Mouse (Mus musculus) ovary, adult 10 weeks (tissue): ENCODE measurements around the gene Sox5. TPM values are rescaled to one million over a fixed set of nuclear protein-coding genes. Genes with fewer than 3 reads are reported as not detected.

Source experiments
- polyA plus RNA-seq: library from polyadenylated mRNA; stranded (reverse); fragments of 350-450 nt; fragmentation: Illumina TruSeq; extraction: RNeasy Lipid Tissue Mini Kit (QIAGEN cat#74804); gene quantifications from one replicate; pipeline ENCODE4 v1.2.3, GENCODE M21; 2014

Gene Sox5
- polyA plus RNA-seq = 38.5 TPM

GRCm38 (mm10) chr6:144781431-144782030 is at the start of gene Sox5:
Gene Sox5, minus strand, starts transcription at chr6:144781977.

